Mouse (Mus musculus) embryonic facial prominence, embryonic 12.5 days (tissue): Measurements from ENCODE around the gene Megf9. TPM values are rescaled to one million over a fixed set of nuclear protein-coding genes. Genes with fewer than 3 reads are reported as not detected.

Source experiments
- polyA plus RNA-seq: library from polyadenylated mRNA; unstranded; fragments of >200 nt; fragmentation: Nextera tagmentation; extraction: Ambion mirVana; gene quantifications from 2 replicates; pipeline ENCODE4 v1.2.1, GENCODE M21; 2016

The Megf9 gene
- polyA plus RNA-seq, 1 experiment from 2014 or later, result 18.8 TPM

Other genes starting within 250 kb of the Megf9 start
- gene Cdk5rap2, start 124.6 kb downstream of the Megf9 start, polyA plus RNA-seq, result 27.6 and 30.6 TPM in 2 replicates